Mouse (Mus musculus) kidney, postnatal 0 days (tissue): ENCODE data around the gene Spint4. TPM values are rescaled to one million over a fixed set of nuclear protein-coding genes. Genes with fewer than 3 reads are reported as not detected.
"Not testable (repeated sequence)": the region's sequence is repeated elsewhere in the genome, so short reads cannot be mapped to it uniquely, and the experiment has no call there.

Source experiments
- ATAC-seq: fragments of 200-750 bp; cut with Nextera tagmentation; replicated peaks from 2 replicates; pipeline ENCODE4 v1.8.0; 2017; ENCODE audit warnings: low read depth, moderate number of reproducible peaks, moderate TSS enrichment, moderate library complexity; ENCODE audit not compliant: low FRiP score
- DNase-seq: peaks from one replicate; pipeline ENCODE4 v3.0.0-alpha.2; 2016; ENCODE audit warnings: low spot score
- H3K27ac ChIP-seq: fragments of 300-500 bp; sonication (generic); 2 replicates; pipeline ENCODE4 v1.5.1; 2014; ENCODE audit warnings: mild to moderate bottlenecking
- H3K27me3 ChIP-seq: fragments of 300-500 bp; sonication (generic); 2 replicates; pipeline ENCODE4 v1.6.1; 2014; ENCODE audit warnings: low read length, mixed read lengths; ENCODE audit not compliant: insufficient read depth
- H3K36me3 ChIP-seq: fragments of 300-500 bp; sonication (generic); 2 replicates; pipeline ENCODE4 v1.6.1; 2014; ENCODE audit warnings: low read length, mixed read lengths; ENCODE audit not compliant: insufficient read depth
- H3K4me1 ChIP-seq: fragments of 300-500 bp; sonication (generic); replicated peaks from 2 replicates; pipeline ENCODE4 v1.6.1; 2014; ENCODE audit warnings: antibody characterized with exemption, low read length, mixed read lengths; ENCODE audit not compliant: insufficient read depth
- H3K4me2 ChIP-seq: fragments of 300-500 bp; sonication (generic); 2 replicates; pipeline ENCODE4 v1.6.1; 2014; ENCODE audit warnings: mild to moderate bottlenecking, low read length, moderate library complexity, mixed read lengths
- H3K4me3 ChIP-seq: fragments of 300-500 bp; sonication (generic); replicated peaks from 2 replicates; pipeline ENCODE4 v1.5.1; 2014; ENCODE audit warnings: low read depth, low read length
- H3K9ac ChIP-seq: fragments of 300-500 bp; sonication (generic); 2 replicates; pipeline ENCODE4 v1.6.1; 2014; ENCODE audit warnings: low read depth, low read length
- H3K9me3 ChIP-seq: fragments of 300-500 bp; sonication (generic); replicated peaks from 2 replicates; pipeline ENCODE4 v1.6.1; 2016; ENCODE audit warnings: low read length, inconsistent platforms, mixed read lengths
- CTCF ChIP-seq: IDR thresholded peaks from 2 replicates; pipeline ENCODE4 v1.5.1; 2016; ENCODE audit warnings: antibody characterized with exemption, low read depth, mild to moderate bottlenecking, moderate library complexity
- WGBS: fragments of 180-500 bp; shearing (Covaris S2); extraction: QIAGEN DNeasy Blood & Tissue Kit; methylation state at CpG from one replicate; pipeline ENCODE4 v1.1.7; 2014; 5-methylcytosine and 5-hydroxymethylcytosine counted together
- polyA plus RNA-seq: library from polyadenylated mRNA; unstranded; fragments of >200 nt; fragmentation: Nextera tagmentation; extraction: Ambion mirVana; gene quantifications from 2 replicates; pipeline ENCODE4 v1.2.1, GENCODE M21; 2015

The Spint4 gene
- polyA plus RNA-seq, 1 experiment from 2014 or later, result 0.84 TPM

GRCm38 (mm10) chr2:164701761-164702160, 3.5 kb downstream of the Spint4 start:
- 91% methylated on average over 5 of the region's 5 CpGs for WGBS
- no peak overlapping the region for H3K9ac ChIP-seq
- TF ChIP-seq CTCF, result no peak

GRCm38 (mm10) chr2:164704235-164704634, 5.9 kb downstream of the Spint4 start:
- Histone ChIP-seq H3K9ac (no peak overlapping the region), H3K4me1 (no peaks in the 10 kb centered on the region), H3K27me3 (no peaks in the 10 kb centered on the region), H3K27ac (no peak overlapping the region), H3K36me3 (no peaks in the 10 kb centered on the region), H3K4me2 (no peak overlapping the region), H3K9me3 (no peaks in the 10 kb centered on the region), H3K4me3 (no peak overlapping the region)
- DNase-seq, result no peak
- WGBS, result 84% methylated on average over 5 of the region's 5 CpGs
- no peak for TF ChIP-seq CTCF
- ATAC-seq, result no peak

More at GRCm38 (mm10) chr2:164701761-164702160, 3.5 kb downstream of the Spint4 start:
- no peaks in the 10 kb centered on the region for H3K9me3 ChIP-seq
- H3K27ac ChIP-seq, result no peak overlapping the region
- no peak overlapping the region for H3K4me3 ChIP-seq
- H3K27me3 ChIP-seq, result no peaks in the 10 kb centered on the region
- no peaks in the 10 kb centered on the region for H3K4me1 ChIP-seq
- no peaks in the 10 kb centered on the region for H3K36me3 ChIP-seq
- no peak for DNase-seq
- H3K4me2 ChIP-seq, result no peak overlapping the region
- no peak for ATAC-seq

GRCm38 (mm10) chr2:164705328-164705727, 7.0 kb downstream of the Spint4 start:
- H3K9me3 ChIP-seq, result no peaks in the 10 kb centered on the region
- no peak overlapping the region for H3K9ac ChIP-seq
- H3K36me3 ChIP-seq, result no peaks in the 10 kb centered on the region
- H3K27me3 ChIP-seq, result no peaks in the 10 kb centered on the region
- no peak overlapping the region for H3K27ac ChIP-seq
- no peak for TF ChIP-seq CTCF
- no peak overlapping the region for H3K4me2 ChIP-seq
- H3K4me3 ChIP-seq, result no peak overlapping the region
- H3K4me1 ChIP-seq, result no peaks in the 10 kb centered on the region
- ATAC-seq (no peak), DNase-seq (no peak)
- 92% methylated on average over 6 of the region's 6 CpGs for WGBS

GRCm38 (mm10) chr2:164705991-164706390, 7.7 kb downstream of the Spint4 start:
- DNase-seq (no peak), ATAC-seq (no peak)
- Histone ChIP-seq H3K36me3 (no peaks in the 10 kb centered on the region), H3K9ac (no peak overlapping the region), H3K27me3 (no peaks in the 10 kb centered on the region), H3K4me2 (no peak overlapping the region), H3K9me3 (no peaks in the 10 kb centered on the region), H3K4me1 (no peaks in the 10 kb centered on the region), H3K4me3 (no peak overlapping the region), H3K27ac (no peak overlapping the region)
- no peak for TF ChIP-seq CTCF
- whole genome bisulfite sequencing, result 81% methylated on average over 14 of the region's 14 CpGs

GRCm38 (mm10) chr2:164715005-164715404, 16.7 kb downstream of the Spint4 start, which contains the start of gene Spint5:
Gene Spint5, plus strand, starts transcription at chr2:164715305.
- Histone ChIP-seq H3K27ac (no peak within 1 kb of the TSS), H3K4me3 (no peak within 1 kb of the TSS), H3K9me3 (no peaks in the 10 kb centered on the region), H3K27me3 (no peaks in the 10 kb centered on the region), H3K9ac (no peak within 1 kb of the TSS), H3K4me1 (no peaks in the 10 kb centered on the region), H3K4me2 (no peak within 1 kb of the TSS), H3K36me3 (no peaks in the 10 kb centered on the region)
- 75% methylated on average over 6 of the region's 6 CpGs for WGBS
- no peak for TF ChIP-seq CTCF
- no peak for DNase-seq
- no peak for ATAC-seq

- not testable (repeated sequence) for H3K9ac ChIP-seq, ATAC-seq, H3K9me3 ChIP-seq, H3K27ac ChIP-seq, DNase-seq, H3K4me3 ChIP-seq, H3K36me3 ChIP-seq, H3K4me2 ChIP-seq, H3K4me1 ChIP-seq, H3K27me3 ChIP-seq
- 87% methylated on average over 20 of the region's 23 CpGs for WGBS
Measured at GRCm38 (mm10) chr2:164716194-164716786, 18.0 kb downstream of the Spint4 start.

GRCm38 (mm10) chr2:164723276-164723675, 25.0 kb downstream of the Spint4 start:
- H3K4me3 ChIP-seq, result no peak overlapping the region
- H3K36me3 ChIP-seq, result no peaks in the 10 kb centered on the region
- H3K27ac ChIP-seq, result no peak overlapping the region
- H3K9ac ChIP-seq, result no peak overlapping the region
- no peak for DNase-seq
- no peak for ATAC-seq
- no peaks in the 10 kb centered on the region for H3K27me3 ChIP-seq
- no peak overlapping the region for H3K4me2 ChIP-seq
- 60% methylated on average over 4 of the region's 4 CpGs for WGBS
- TF ChIP-seq CTCF, result no peak
- no peaks in the 10 kb centered on the region for H3K9me3 ChIP-seq
- no peaks in the 10 kb centered on the region for H3K4me1 ChIP-seq
